Mouse (Mus musculus) myocyte (in vitro differentiated cells): ENCODE data around the gene Pkp3. TPM values are rescaled to one million over a fixed set of nuclear protein-coding genes. Genes with fewer than 3 reads are reported as not detected.

Source experiments
- H3K27me3 ChIP-seq: one replicate; pipeline ENCODE4 v1.6.1; 2011; ENCODE audit not compliant: control insufficient read depth, insufficient read depth, insufficient read length
- H3K36me3 ChIP-seq: one replicate; pipeline ENCODE4 v1.6.1; 2011; ENCODE audit not compliant: control insufficient read depth, insufficient read depth
- H3K4me2 ChIP-seq: one replicate; pipeline ENCODE4 v1.6.1; 2011; ENCODE audit warnings: low read depth, control low read depth
- H3K4me3 ChIP-seq: one replicate; pipeline ENCODE4 v1.5.1; 2011; ENCODE audit warnings: mild to moderate bottlenecking, control low read depth, moderate library complexity
- H3K79me2 ChIP-seq: one replicate; pipeline ENCODE4 v1.6.1; 2011; ENCODE audit not compliant: control insufficient read depth, insufficient read depth
- H3ac ChIP-seq: one replicate; pipeline ENCODE4 v1.6.1; 2011; ENCODE audit not compliant: control insufficient read depth, insufficient read length
- CEBPB ChIP-seq: IDR thresholded peaks from 2 replicates; pipeline ENCODE4 v1.6.1; 2011; ENCODE audit warnings: mild to moderate bottlenecking, moderate library complexity; ENCODE audit not compliant: poor library complexity, insufficient read depth, severe bottlenecking
- E2F4 ChIP-seq: IDR thresholded peaks from one replicate; pipeline ENCODE4 v1.6.1; 2011; ENCODE audit warnings: mild to moderate bottlenecking, control low read depth, moderate library complexity; ENCODE audit not compliant: insufficient read depth
- MAX ChIP-seq: IDR thresholded peaks from one replicate; pipeline ENCODE4 v1.6.1; 2011; ENCODE audit warnings: low read depth, mild to moderate bottlenecking, control low read depth
- MYOD1 ChIP-seq, 3 experiments: IDR thresholded peaks; one replicate each; pipeline ENCODE4 v1.6.1; 2011; ENCODE audit warnings: control low read depth in 2 of 3, low read depth in 2 of 3, mild to moderate bottlenecking in 2 of 3, moderate library complexity in 1 of 3; ENCODE audit not compliant: insufficient read length in 2 of 3, control insufficient read depth in 1 of 3
- MYOG ChIP-seq, 3 experiments: IDR thresholded peaks; one replicate each; pipeline ENCODE4 v1.6.1; 2011; ENCODE audit warnings: control low read depth in 2 of 3, low read depth in 2 of 3, mild to moderate bottlenecking in 2 of 3; ENCODE audit not compliant: insufficient read length in 2 of 3, control insufficient read depth in 1 of 3, insufficient read depth in 1 of 3
- POLR2A ChIP-seq: IDR thresholded peaks from one replicate; pipeline ENCODE4 v1.6.1; 2011; ENCODE audit warnings: low read depth, mild to moderate bottlenecking, control low read depth, moderate library complexity; ENCODE audit not compliant: insufficient read length
- POLR2AphosphoS2 ChIP-seq: IDR thresholded peaks from one replicate; pipeline ENCODE4 v1.6.1; 2011; ENCODE audit warnings: low read depth, control low read depth; ENCODE audit not compliant: insufficient read length
- REST ChIP-seq: IDR thresholded peaks from one replicate; pipeline ENCODE4 v1.6.1; 2011; ENCODE audit warnings: mild to moderate bottlenecking, control low read depth, moderate library complexity; ENCODE audit not compliant: insufficient read depth, insufficient read length
- SRF ChIP-seq: IDR thresholded peaks from one replicate; pipeline ENCODE4 v1.6.1; 2011; ENCODE audit warnings: low read depth; ENCODE audit not compliant: control insufficient read depth, insufficient read length
- TCF12 ChIP-seq: IDR thresholded peaks from one replicate; pipeline ENCODE4 v1.6.1; 2011; ENCODE audit warnings: mild to moderate bottlenecking, control low read depth; ENCODE audit not compliant: poor library complexity, insufficient read depth, severe bottlenecking
- TCF3 ChIP-seq: IDR thresholded peaks from one replicate; pipeline ENCODE4 v1.6.1; 2011; ENCODE audit warnings: low read depth, control low read depth; ENCODE audit not compliant: insufficient read length
- USF1 ChIP-seq: IDR thresholded peaks from one replicate; pipeline ENCODE4 v1.6.1; 2011; ENCODE audit warnings: low read depth, mild to moderate bottlenecking, control low read depth, moderate library complexity
- polyA plus RNA-seq: library from polyadenylated mRNA; unstranded; fragments of >200 nt; fragmentation: generic; extraction: Trizol; gene quantifications from one replicate; pipeline ENCODE4 v1.2.1, GENCODE M21; 2012; ENCODE audit warnings: missing spikeins

Gene Pkp3
- polyA plus RNA-seq, 1 experiment = 0.25 TPM

DNA sequence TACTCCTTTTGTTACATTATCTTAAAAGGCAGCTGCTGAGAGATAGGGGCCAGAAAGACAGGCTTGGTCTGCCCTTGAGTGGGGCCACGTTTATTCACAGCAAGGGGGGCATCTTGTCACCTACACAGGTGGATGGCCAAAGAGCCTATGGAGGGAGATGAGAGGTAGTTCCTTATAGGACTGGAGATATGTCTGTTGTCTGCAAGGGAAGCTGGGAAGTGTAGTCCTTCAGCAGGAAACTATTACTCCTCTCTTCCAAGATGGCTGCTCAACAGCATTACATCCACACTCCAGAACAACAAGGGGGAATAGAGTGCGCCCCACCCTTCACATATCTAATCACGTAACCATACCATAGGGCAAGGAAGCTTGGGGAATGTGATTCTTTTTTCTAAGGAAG, 41.5 kb downstream of the Pkp3 start:
- H3K4me2 ChIP-seq = no peak overlapping the region
- no peaks in the 10 kb centered on the region for H3K79me2 ChIP-seq
- no peak for TF ChIP-seq USF1
- H3ac ChIP-seq = no peak overlapping the region
- no peaks in the 10 kb centered on the region for H3K36me3 ChIP-seq
- H3K27me3 ChIP-seq = peaks cover 10% of the 10 kb centered on the region
- no peak overlapping the region for H3K4me3 ChIP-seq

DNA sequence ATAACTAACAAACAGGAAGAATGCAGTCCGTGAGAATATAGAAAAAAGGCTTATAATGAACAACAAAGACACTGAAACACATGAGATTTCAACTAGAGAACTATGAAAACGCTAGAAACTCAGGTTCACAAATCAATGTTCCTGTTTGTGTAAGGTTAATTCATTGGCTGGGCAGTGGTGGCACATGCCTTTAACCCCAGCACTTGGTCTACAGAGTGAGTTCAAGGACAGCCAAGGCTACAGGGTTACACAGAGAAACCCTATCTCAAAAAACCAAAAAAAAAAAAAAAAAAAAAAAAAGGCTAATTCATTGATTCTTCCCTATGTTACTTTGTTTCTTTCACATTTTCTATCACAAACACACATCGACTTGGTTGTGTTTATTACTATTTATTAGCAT, 42.6 kb downstream of the Pkp3 start:
- Histone ChIP-seq H3K79me2 (no peaks in the 10 kb centered on the region), H3K36me3 (no peaks in the 10 kb centered on the region), H3K27me3 (peaks cover 10% of the 10 kb centered on the region), H3K4me3 (no peak overlapping the region), H3ac (no peak overlapping the region), H3K4me2 (no peak overlapping the region)
- no peak for TF ChIP-seq MYOD1 (IDR thresholded peaks at IDR 0.05; ENCODE audit: control insufficient read depth in 1 of 3, insufficient read length in 2 of 3, low read depth in 2 of 3)
- no peak for TF ChIP-seq SRF
- TF ChIP-seq POLR2AphosphoS2 = no peak

DNA sequence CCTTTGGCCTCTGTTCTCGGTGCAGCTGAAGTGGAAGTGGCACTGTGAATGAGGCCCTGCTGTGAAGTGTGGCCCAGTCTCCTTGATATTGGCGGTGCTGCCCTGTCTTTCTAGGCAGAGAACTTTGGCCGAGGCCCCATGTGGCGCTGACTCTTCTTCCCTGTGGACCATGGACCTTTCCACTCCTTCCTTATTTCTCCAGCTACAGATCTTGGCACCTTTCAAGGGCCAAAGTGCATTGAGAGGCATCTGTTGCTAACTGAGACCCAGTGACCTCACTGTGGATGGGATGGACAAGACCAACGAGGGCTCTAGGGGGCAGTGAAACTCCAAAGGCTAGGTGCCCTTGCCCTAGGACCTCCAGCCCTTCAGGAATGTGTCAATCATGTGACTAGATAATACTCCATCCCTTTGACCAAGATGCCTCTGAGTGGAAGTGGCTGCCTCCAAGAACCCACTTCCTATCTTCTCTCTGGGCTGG, 43.1 kb downstream of the Pkp3 start:
- no peak overlapping the region for H3K4me2 ChIP-seq
- TF ChIP-seq TCF3 = no peak
- no peak for TF ChIP-seq MYOD1 (IDR thresholded peaks at IDR 0.05; ENCODE audit: control insufficient read depth in 1 of 3, insufficient read length in 2 of 3, low read depth in 2 of 3)
- no peak for TF ChIP-seq REST
- no peak for TF ChIP-seq CEBPB
- H3K4me3 ChIP-seq = no peak overlapping the region
- H3K36me3 ChIP-seq = no peaks in the 10 kb centered on the region
- H3K79me2 ChIP-seq = no peaks in the 10 kb centered on the region
- no peak overlapping the region for H3ac ChIP-seq
- peaks cover 10% of the 10 kb centered on the region for H3K27me3 ChIP-seq

DNA sequence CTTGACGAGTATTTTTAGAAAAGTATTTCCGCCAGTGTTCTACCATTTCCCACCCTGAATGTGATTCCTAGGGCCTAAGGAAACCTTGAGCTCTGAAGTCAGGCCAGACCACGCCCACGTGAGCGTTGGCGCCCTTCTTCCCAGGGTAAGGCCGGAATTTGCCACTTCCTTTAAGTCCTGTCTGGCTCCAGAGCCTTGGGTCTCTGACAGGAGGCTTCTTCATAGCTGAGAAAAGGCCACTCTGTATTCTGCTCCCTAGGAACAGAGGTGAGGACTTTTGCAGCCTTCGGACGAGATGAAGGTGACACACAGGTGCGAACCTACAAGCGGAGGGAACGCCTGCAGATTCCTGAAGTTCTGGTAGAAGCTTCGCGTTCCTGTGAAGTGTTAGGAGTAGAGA, 44.2 kb downstream of the Pkp3 start, which contains the start of gene Ptdss2:
Ptdss2 (plus strand) TSS at position 138 of the 400 bp plus-strand sequence.
- H3ac ChIP-seq = peak within 1 kb of the TSS; percentile 4
- peak within 1 kb of the TSS; percentile 40 for H3K4me3 ChIP-seq
- peak within 1 kb of the TSS; percentile 67 for H3K4me2 ChIP-seq
- H3K27me3 ChIP-seq = peaks cover 6% of the 10 kb centered on the region
- no peaks in the 10 kb centered on the region for H3K79me2 ChIP-seq
- no peak for TF ChIP-seq SRF
- TF ChIP-seq MYOG (IDR thresholded peaks at IDR 0.05; ENCODE audit: control insufficient read depth in 1 of 3, insufficient read depth in 1 of 3, insufficient read length in 2 of 3, low read depth in 2 of 3) = no peak
- no peak for TF ChIP-seq POLR2A
- no peak for TF ChIP-seq TCF3
- no peak for TF ChIP-seq MAX
- TF ChIP-seq USF1 = no peak
- TF ChIP-seq MYOD1 (IDR thresholded peaks at IDR 0.05; ENCODE audit: control insufficient read depth in 1 of 3, insufficient read length in 2 of 3, low read depth in 2 of 3) = no peak
- no peak for TF ChIP-seq CEBPB
- no peak for TF ChIP-seq POLR2AphosphoS2
- no peak for TF ChIP-seq TCF12
- no peak for TF ChIP-seq REST
- no peak for TF ChIP-seq E2F4
- H3K36me3 ChIP-seq = no peaks in the 10 kb centered on the region

DNA sequence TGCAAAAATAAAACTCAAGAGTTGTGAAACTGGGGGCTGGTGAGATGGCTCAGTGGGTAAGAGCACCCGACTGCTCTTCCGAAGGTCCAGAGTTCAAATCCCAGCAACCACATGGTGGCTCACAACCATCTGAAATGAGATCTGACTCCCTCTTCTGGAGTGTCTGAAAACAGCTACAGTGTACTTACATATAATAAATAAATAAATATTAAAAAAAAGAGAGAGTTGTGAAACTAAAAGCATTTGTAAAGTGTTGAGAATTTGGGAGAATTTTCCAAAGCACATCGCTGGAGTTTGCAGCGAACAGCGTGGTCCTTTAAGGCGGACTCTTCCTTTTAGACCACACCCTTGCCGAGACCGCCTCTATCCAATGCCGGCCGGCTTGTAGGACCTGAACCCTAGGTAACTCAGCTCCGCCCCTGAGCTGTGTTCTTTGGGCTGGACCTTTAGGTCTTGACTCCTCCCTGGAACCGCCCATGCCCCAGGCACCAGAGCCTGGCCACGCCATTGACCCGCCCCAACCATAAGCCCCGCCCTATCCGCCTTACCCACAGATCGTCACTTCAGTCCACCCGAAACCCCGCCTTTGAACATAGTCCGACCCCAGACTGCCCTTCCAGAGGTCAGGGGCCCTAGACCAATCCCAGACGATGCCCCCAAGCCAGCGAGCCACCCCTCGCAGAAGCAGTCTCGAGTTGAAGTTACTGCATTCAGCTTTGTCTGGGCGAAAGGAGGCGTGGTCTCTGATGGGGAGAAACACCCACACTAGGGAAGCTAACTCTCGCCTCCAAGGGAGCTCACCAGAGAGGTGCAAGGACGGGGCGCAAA, 44.9 kb downstream of the Pkp3 start:
- Histone ChIP-seq H3K36me3 (no peaks in the 10 kb centered on the region), H3K79me2 (no peaks in the 10 kb centered on the region), H3ac (peak overlapping the region; percentile 4), H3K4me2 (peak overlapping the region; percentile 67), H3K27me3 (no peaks in the 10 kb centered on the region), H3K4me3 (peak overlapping the region; percentile 40)
- TF ChIP-seq POLR2A = no peak
- peak; percentile 22 for TF ChIP-seq POLR2AphosphoS2
- no peak for TF ChIP-seq TCF3
- no peak for TF ChIP-seq CEBPB
- TF ChIP-seq TCF12 = no peak
- no peak for TF ChIP-seq MAX
- no peak for TF ChIP-seq USF1
- no peak for TF ChIP-seq SRF
